Mouse (Mus musculus) heart, adult 2 months (tissue): Measurements from ENCODE around the gene Zfhx3.

ENCODE experiments used
- CTCF ChIP-seq: fragments of 200-600 bp; IDR thresholded peaks from 2 replicates; pipeline ENCODE4 v1.8.1; 2022; ENCODE audit warnings: antibody characterized with exemption, mild to moderate bottlenecking, moderate library complexity
- EP300 ChIP-seq: fragments of 200-500 bp; IDR thresholded peaks from 2 replicates; pipeline ENCODE4 v1.6.1; 2011; ENCODE audit warnings: low read depth, low read length, control low read depth; ENCODE audit not compliant: insufficient read depth
- POLR2A ChIP-seq: fragments of 200-500 bp; IDR thresholded peaks from 2 replicates; pipeline ENCODE4 v1.6.1; 2011; ENCODE audit warnings: mild to moderate bottlenecking, low read depth, low read length, control low read depth; ENCODE audit not compliant: insufficient read depth

DNA sequence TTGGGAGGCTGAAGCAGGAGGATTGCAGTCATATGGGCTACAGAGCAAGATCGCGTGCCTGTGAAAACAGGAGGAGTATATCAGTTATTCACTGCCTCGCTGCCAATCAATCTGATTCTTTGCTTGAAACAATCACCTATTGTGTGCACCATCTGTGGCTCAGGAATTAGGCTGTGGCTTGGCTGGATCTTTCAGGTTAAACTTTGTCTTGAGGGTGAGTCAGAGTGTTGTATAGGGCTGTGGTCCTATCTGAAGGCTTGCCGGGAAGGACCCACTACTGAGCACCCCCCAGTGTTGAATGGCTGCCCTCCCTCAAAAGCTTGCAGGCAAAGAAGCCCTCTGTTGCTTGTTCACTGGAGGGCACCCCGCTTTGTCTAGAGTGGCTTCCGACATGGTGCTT is 812.1 kb downstream of the Zfhx3 start:
- TF ChIP-seq POLR2A: no peak
- no peak for TF ChIP-seq CTCF
- TF ChIP-seq EP300: no peak
